Mouse (Mus musculus) cerebellum, postnatal 14 days (tissue): ENCODE results near the gene Shmt2.

Experiments used
- DNase-seq, 2 experiments: peaks; one replicate each; pipeline ENCODE4 v3.0.0; 2021; ENCODE audit warnings: mixed read lengths in 2 of 2

The Shmt2 gene

GRCm38 (mm10) chr10:127472722-127473121, 49.5 kb downstream of the Shmt2 start:
- no peak for DNase-seq

- DNase-seq, result no peak
These were observed 50.8 kb downstream of the Shmt2 start for GRCm38 (mm10) chr10:127471281-127471988.
